Mouse (Mus musculus): ENCODE data around the gene Ppp1r12a. TPM values are rescaled to one million over a fixed set of nuclear protein-coding genes. Genes with fewer than 3 reads are reported as not detected.
"Not testable (repeated sequence)": the region's sequence is repeated elsewhere in the genome, so short reads cannot be mapped to it uniquely, and the experiment has no call there.

Ppp1r12a gene
- total RNA-seq, 2 experiments from 2014 or later: 53.6 to 80.1 TPM

DNA sequence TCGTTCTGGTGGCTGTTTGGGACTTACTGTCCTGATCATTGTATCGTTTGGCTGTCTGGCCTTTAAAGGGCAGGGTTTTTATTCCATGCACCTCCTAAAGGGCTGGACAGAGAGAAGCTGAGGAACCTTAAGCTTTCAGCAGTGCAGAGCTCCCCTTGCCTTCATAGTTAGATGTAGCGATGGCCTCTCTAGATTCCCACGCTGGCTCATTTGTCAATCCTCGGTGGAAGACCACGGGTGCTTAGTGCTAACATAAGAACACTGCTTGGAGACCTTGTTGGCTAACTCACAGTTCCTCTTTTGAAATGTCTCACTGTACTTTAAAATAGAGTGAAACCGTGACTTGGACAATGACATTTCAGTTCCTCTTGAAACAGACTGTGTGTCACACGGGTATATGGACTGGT lies 29.4 kb downstream of the Ppp1r12a start:
- ATAC-seq (replicated peaks; ENCODE audit: low FRiP score, poor library complexity, severe bottlenecking): no peak

- no peak for ATAC-seq (replicated peaks; ENCODE audit: low FRiP score, poor library complexity, severe bottlenecking)
Observed at GRCm38 (mm10) chr10:108192306-108192705, 30.3 kb downstream of the Ppp1r12a start.

- no peak for ATAC-seq (replicated peaks; ENCODE audit: low FRiP score, poor library complexity, severe bottlenecking)
Observed at GRCm38 (mm10) chr10:108196124-108196523, 34.1 kb downstream of the Ppp1r12a start.

GRCm38 (mm10) chr10:108197498-108197897 lies 35.5 kb downstream of the Ppp1r12a start:
- ATAC-seq (replicated peaks; ENCODE audit: low FRiP score, poor library complexity, severe bottlenecking): no peak

- ATAC-seq (replicated peaks; ENCODE audit: low FRiP score, poor library complexity, severe bottlenecking): no peak
Observed at GRCm38 (mm10) chr10:108198945-108199344, 37.0 kb downstream of the Ppp1r12a start.

GRCm38 (mm10) chr10:108202126-108202525 lies 40.1 kb downstream of the Ppp1r12a start:
- no peak for ATAC-seq (replicated peaks; ENCODE audit: low FRiP score, poor library complexity, severe bottlenecking)

- no peak for ATAC-seq (replicated peaks; ENCODE audit: low FRiP score, poor library complexity, severe bottlenecking)
Observed at GRCm38 (mm10) chr10:108203440-108203839, 41.4 kb downstream of the Ppp1r12a start.

DNA sequence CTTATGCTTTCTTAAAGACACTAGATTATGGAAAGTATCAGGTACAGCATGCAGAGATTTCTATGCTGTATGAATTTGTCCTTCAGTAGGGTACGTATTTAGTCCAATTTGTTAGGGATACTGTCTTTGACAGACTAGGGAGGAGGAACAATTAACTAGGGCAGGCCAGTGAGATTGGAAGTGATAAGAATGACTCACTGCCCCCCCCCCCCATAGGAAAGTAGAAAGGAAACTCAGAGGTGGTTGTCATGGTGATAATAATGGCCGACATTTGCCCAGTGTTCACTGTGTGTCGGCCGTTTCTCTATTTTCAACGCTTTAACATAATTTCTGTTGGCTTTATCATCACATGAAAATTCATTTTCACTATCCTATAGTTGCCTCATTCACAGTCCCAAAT lies 47.4 kb downstream of the Ppp1r12a start:
- ATAC-seq (replicated peaks; ENCODE audit: low FRiP score, poor library complexity, severe bottlenecking): no peak

GRCm38 (mm10) chr10:108224413-108224812 lies 62.4 kb downstream of the Ppp1r12a start:
- ATAC-seq (replicated peaks; ENCODE audit: low FRiP score, poor library complexity, severe bottlenecking): no peak

DNA sequence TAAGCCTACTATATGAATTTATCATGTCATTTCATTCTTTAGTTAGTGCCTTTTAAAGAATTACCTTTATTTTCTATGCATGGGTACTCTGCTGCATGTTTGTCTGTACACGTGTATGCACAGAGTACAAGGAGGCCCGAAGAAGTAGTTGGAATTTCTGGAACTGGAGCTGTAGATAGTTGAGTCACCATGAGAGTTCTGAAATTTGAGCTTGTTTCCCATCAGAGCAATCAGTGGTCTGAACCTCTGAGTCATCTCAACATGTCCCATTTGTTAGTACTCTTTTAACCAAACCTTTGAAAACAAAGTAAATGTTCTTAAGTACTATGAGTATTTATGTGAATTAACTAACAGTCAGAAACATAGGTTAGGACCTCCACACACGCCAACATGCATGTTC lies 75.1 kb downstream of the Ppp1r12a start:
- ATAC-seq (replicated peaks; ENCODE audit: low FRiP score, poor library complexity, severe bottlenecking): no peak

DNA sequence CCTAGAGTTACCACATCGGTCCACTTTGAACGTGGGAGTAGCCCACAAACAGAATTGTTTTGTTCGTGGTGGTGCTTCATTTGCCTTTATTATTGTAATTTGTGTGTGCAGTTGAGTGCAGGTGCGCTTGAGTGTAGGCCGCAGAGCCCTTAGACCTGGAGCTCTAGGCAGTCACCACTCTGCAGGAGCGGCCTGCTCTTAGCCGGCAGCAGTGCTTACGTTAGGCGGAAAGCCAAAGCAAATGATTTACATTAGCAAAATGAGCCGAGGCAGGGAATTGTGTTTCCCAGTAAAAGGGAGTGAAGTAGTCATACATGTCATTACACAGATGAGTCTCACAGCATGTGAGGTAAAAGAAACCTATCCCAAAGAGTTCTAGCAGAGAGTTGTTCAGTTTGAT lies 77.1 kb downstream of the Ppp1r12a start:
- no peak for ATAC-seq (replicated peaks; ENCODE audit: low FRiP score, poor library complexity, severe bottlenecking)

DNA sequence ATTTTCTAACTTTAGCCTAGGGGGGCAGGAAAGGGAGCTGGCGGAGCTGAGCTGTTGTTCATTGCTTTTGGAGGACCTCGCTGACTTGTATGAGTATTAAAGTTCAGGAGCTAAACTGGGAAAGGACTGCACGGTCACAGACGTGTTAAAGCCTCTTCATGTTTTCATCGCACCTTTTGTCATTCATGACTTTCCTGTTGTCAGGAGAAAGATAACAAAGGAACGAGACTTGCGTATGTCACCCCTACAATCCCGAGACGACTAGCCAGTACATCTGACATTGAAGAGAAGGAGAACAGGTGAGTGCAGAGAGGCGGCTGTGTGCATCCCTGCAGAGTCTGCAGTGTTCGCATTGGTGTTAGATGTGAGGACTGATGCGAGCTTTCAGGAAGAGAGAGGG lies 88.7 kb downstream of the Ppp1r12a start:
- ATAC-seq (replicated peaks; ENCODE audit: low FRiP score, poor library complexity, severe bottlenecking): no peak

GRCm38 (mm10) chr10:108251181-108251580 lies 89.2 kb downstream of the Ppp1r12a start:
- no peak for ATAC-seq (replicated peaks; ENCODE audit: low FRiP score, poor library complexity, severe bottlenecking)

DNA sequence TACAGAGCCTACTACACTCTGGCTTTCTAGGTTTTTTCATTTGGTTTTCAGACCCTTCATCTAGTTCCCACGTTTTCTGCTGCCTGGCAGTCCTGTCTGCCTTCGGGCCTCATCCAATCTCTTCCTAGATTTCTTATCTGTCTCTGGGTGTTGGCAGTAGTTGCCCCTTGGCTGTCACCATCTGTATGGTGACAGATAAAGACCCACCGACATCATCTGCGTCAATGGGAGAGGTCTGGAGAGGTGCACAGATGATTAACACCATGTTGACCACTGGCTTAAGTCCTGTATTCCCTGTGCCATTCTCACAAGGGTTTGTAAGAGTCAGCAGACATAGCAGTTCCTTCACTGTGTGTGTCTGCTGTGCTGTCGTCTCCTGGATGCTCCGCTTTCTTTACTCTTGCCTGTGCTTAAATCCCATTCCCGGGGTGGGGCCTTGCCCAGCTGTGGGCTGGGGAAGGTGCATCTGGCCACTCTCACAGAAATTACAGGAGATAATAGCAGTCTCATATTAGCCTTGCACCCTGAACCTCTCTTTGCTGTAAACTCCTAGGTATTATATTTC lies 93.9 kb downstream of the Ppp1r12a start:
- ATAC-seq (replicated peaks; ENCODE audit: low FRiP score, poor library complexity, severe bottlenecking): no peak

DNA sequence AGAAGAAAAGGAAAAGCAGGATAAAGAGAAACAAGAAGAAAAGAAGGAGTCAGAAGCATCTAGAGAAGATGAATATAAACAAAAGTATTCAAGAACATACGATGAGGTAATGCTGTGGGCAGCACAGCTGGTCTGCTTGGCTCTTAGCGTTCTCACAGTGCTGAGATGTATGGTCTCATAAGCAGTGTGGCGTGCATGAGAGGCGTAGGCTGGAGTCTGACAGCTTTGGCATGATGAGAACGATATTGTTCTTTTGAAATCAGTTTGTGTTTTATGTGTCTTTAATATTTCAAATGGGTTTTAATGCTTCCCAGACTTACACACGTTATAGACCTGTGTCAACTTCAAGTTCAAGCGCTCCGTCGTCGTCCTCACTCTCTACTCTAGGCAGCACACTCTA lies 98.9 kb downstream of the Ppp1r12a start:
- no peak for ATAC-seq (replicated peaks; ENCODE audit: low FRiP score, poor library complexity, severe bottlenecking)

GRCm38 (mm10) chr10:108264641-108265040 lies 102.6 kb downstream of the Ppp1r12a start:
- ATAC-seq (replicated peaks; ENCODE audit: low FRiP score, poor library complexity, severe bottlenecking): no peak

GRCm38 (mm10) chr10:108271201-108271600 lies 109.2 kb downstream of the Ppp1r12a start:
- no peak for ATAC-seq (replicated peaks; ENCODE audit: low FRiP score, poor library complexity, severe bottlenecking)

- ATAC-seq (replicated peaks; ENCODE audit: low FRiP score, poor library complexity, severe bottlenecking): no peak
Observed at GRCm38 (mm10) chr10:108276678-108277077, 114.7 kb downstream of the Ppp1r12a start.

- no peak for ATAC-seq (replicated peaks; ENCODE audit: low FRiP score, poor library complexity, severe bottlenecking)
Observed at GRCm38 (mm10) chr10:108277198-108277597, 115.2 kb downstream of the Ppp1r12a start.

DNA sequence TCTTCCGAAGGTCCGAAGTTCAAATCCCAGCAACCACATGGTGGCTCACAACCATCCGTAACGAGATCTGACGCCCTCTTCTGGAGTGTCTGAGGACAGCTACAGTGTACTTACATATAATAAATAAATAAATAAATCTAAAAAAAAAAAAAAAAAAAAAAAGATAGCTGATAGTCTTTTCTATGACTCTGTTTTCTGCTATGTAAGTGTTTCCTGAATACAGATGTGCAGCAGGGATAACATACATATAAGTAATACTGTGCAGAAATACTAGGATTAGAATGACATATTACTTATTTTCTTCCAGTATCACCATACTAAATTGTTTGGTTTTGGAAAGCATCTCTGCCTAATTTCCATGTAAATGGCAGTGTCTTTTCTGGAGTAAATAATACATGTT lies 119.1 kb downstream of the Ppp1r12a start:
- ATAC-seq (replicated peaks; ENCODE audit: low FRiP score, poor library complexity, severe bottlenecking): not testable (repeated sequence)

GRCm38 (mm10) chr10:108282351-108282750 lies 120.4 kb downstream of the Ppp1r12a start:
- no peak for ATAC-seq (replicated peaks; ENCODE audit: low FRiP score, poor library complexity, severe bottlenecking)

GRCm38 (mm10) chr10:108283418-108283817 lies 121.4 kb downstream of the Ppp1r12a start:
- no peak for ATAC-seq (replicated peaks; ENCODE audit: low FRiP score, poor library complexity, severe bottlenecking)

Data from erythroblast, adult 5-6 weeks (primary cell).